Mouse (Mus musculus) embryonic facial prominence, embryonic 10.5 days (tissue): ENCODE measurements around the gene 4930467E23Rik. TPM values are rescaled to one million over a fixed set of nuclear protein-coding genes. Genes with fewer than 3 reads are reported as not detected.
"Not testable (repeated sequence)": the region's sequence is repeated elsewhere in the genome, so short reads cannot be mapped to it uniquely, and the experiment has no call there.

Experiments
- DNase-seq: peaks from one replicate; pipeline ENCODE4 v3.0.0-alpha.2; 2017; ENCODE audit warnings: low spot score
- H3K27ac ChIP-seq: fragments of 300-500 bp; sonication (generic); replicated peaks from 2 replicates; pipeline ENCODE4 v1.5.1; 2016; ENCODE audit warnings: mild to moderate bottlenecking
- H3K27me3 ChIP-seq: fragments of 300-500 bp; sonication (generic); replicated peaks from 2 replicates; pipeline ENCODE4 v1.6.1; 2016; ENCODE audit warnings: low read depth, mild to moderate bottlenecking; ENCODE audit not compliant: poor library complexity, severe bottlenecking
- H3K36me3 ChIP-seq: fragments of 300-500 bp; sonication (generic); replicated peaks from 2 replicates; pipeline ENCODE4 v1.6.1; 2016; ENCODE audit warnings: mild to moderate bottlenecking, moderate library complexity
- H3K4me1 ChIP-seq: fragments of 300-500 bp; sonication (generic); 2 replicates; pipeline ENCODE4 v1.6.1; 2016
- H3K4me3 ChIP-seq: fragments of 300-500 bp; sonication (generic); 2 replicates; pipeline ENCODE4 v1.5.1; 2016; ENCODE audit warnings: mild to moderate bottlenecking, moderate library complexity
- H3K9me3 ChIP-seq: fragments of 300-500 bp; sonication (generic); 2 replicates; pipeline ENCODE4 v1.6.1; 2016; ENCODE audit warnings: mild to moderate bottlenecking
- WGBS: fragments of 180-500 bp; shearing (Covaris S2); methylation state at CpG from one replicate; pipeline ENCODE4 v1.1.7; 2016; 5-methylcytosine and 5-hydroxymethylcytosine counted together
- polyA plus RNA-seq: library from polyadenylated mRNA; unstranded; fragments of >200 nt; fragmentation: Nextera tagmentation; extraction: Ambion mirVana; gene quantifications from 2 replicates; pipeline ENCODE4 v1.2.1, GENCODE M21; 2016

The 4930467E23Rik gene
- polyA plus RNA-seq, 1 experiment from 2014 or later, result not detected

GRCm38 (mm10) chr8:19714426-19714825, 14.9 kb upstream of the 4930467E23Rik start:
- not testable (repeated sequence) for H3K4me1 ChIP-seq, H3K36me3 ChIP-seq, H3K27me3 ChIP-seq, H3K27ac ChIP-seq, H3K4me3 ChIP-seq, DNase-seq
- peaks cover 10% of the 10 kb centered on the region for H3K9me3 ChIP-seq
- 83% methylated on average over 2 of the region's 2 CpGs for WGBS

- not testable (repeated sequence) for H3K27ac ChIP-seq, H3K36me3 ChIP-seq, H3K9me3 ChIP-seq, H3K4me3 ChIP-seq, H3K27me3 ChIP-seq, H3K4me1 ChIP-seq, DNase-seq
- 94% methylated on average over 3 of the region's 3 CpGs for WGBS
Observed at GRCm38 (mm10) chr8:19715266-19715665, 14.1 kb upstream of the 4930467E23Rik start.

- not testable (repeated sequence) for H3K27me3 ChIP-seq, H3K4me1 ChIP-seq, H3K27ac ChIP-seq, H3K4me3 ChIP-seq, H3K36me3 ChIP-seq, H3K9me3 ChIP-seq, DNase-seq
- WGBS, result 90% methylated on average over 3 of the region's 3 CpGs
Observed at GRCm38 (mm10) chr8:19717851-19718250, 11.5 kb upstream of the 4930467E23Rik start.

- H3K9me3 ChIP-seq, H3K27me3 ChIP-seq, H3K4me3 ChIP-seq, H3K4me1 ChIP-seq, DNase-seq, H3K36me3 ChIP-seq, H3K27ac ChIP-seq: not testable (repeated sequence)
- WGBS, result 79% methylated on average over 3 of the region's 3 CpGs
Observed at GRCm38 (mm10) chr8:19719513-19719912, 9.9 kb upstream of the 4930467E23Rik start.

GRCm38 (mm10) chr8:19724871-19725270, 4.5 kb upstream of the 4930467E23Rik start:
- not testable (repeated sequence) for H3K9me3 ChIP-seq, H3K27me3 ChIP-seq, H3K4me1 ChIP-seq, H3K36me3 ChIP-seq, H3K27ac ChIP-seq, H3K4me3 ChIP-seq, DNase-seq
- 60% methylated on average over 2 of the region's 2 CpGs for WGBS

GRCm38 (mm10) chr8:19751773-19752172, 22.4 kb downstream of the 4930467E23Rik start:
- H3K27me3 ChIP-seq, H3K9me3 ChIP-seq, H3K36me3 ChIP-seq, DNase-seq, H3K4me1 ChIP-seq, H3K27ac ChIP-seq, H3K4me3 ChIP-seq: not testable (repeated sequence)

GRCm38 (mm10) chr8:19754178-19754577, 24.8 kb downstream of the 4930467E23Rik start:
- H3K4me1 ChIP-seq, H3K27ac ChIP-seq, H3K36me3 ChIP-seq, H3K27me3 ChIP-seq, H3K9me3 ChIP-seq, DNase-seq, H3K4me3 ChIP-seq: not testable (repeated sequence)
- WGBS, result 64% methylated on average over 3 of the region's 3 CpGs

- H3K4me1 ChIP-seq, H3K4me3 ChIP-seq, H3K27me3 ChIP-seq, H3K9me3 ChIP-seq, DNase-seq, H3K36me3 ChIP-seq, H3K27ac ChIP-seq: not testable (repeated sequence)
- WGBS, result 80% methylated on average over 3 of the region's 3 CpGs
Observed at GRCm38 (mm10) chr8:19754961-19755360, 25.6 kb downstream of the 4930467E23Rik start.

- 87% methylated on average over 5 of the region's 5 CpGs for WGBS
- H3K27me3 ChIP-seq, H3K9me3 ChIP-seq, DNase-seq, H3K36me3 ChIP-seq, H3K4me1 ChIP-seq, H3K4me3 ChIP-seq, H3K27ac ChIP-seq: not testable (repeated sequence)
Observed at GRCm38 (mm10) chr8:19761660-19762059, 32.3 kb downstream of the 4930467E23Rik start.

GRCm38 (mm10) chr8:19762860-19763592, 33.6 kb downstream of the 4930467E23Rik start:
- not testable (repeated sequence) for H3K27ac ChIP-seq, H3K36me3 ChIP-seq, H3K27me3 ChIP-seq, DNase-seq, H3K9me3 ChIP-seq, H3K4me1 ChIP-seq, H3K4me3 ChIP-seq
- WGBS, result 74% methylated on average over 4 of the region's 4 CpGs

GRCm38 (mm10) chr8:19765531-19765930, 36.2 kb downstream of the 4930467E23Rik start:
- not testable (repeated sequence) for H3K27me3 ChIP-seq, H3K4me1 ChIP-seq, H3K4me3 ChIP-seq, H3K36me3 ChIP-seq, H3K9me3 ChIP-seq, H3K27ac ChIP-seq, DNase-seq

GRCm38 (mm10) chr8:19773461-19773860, 44.1 kb downstream of the 4930467E23Rik start:
- H3K36me3 ChIP-seq, H3K9me3 ChIP-seq, DNase-seq, H3K27me3 ChIP-seq, H3K4me1 ChIP-seq, H3K4me3 ChIP-seq, H3K27ac ChIP-seq: not testable (repeated sequence)
- 81% methylated on average over 4 of the region's 4 CpGs for WGBS

GRCm38 (mm10) chr8:19776311-19776710, 46.9 kb downstream of the 4930467E23Rik start:
- not testable (repeated sequence) for DNase-seq, H3K27me3 ChIP-seq, H3K27ac ChIP-seq, H3K36me3 ChIP-seq, H3K4me3 ChIP-seq, H3K4me1 ChIP-seq
- H3K9me3 ChIP-seq, result peaks cover 13% of the 10 kb centered on the region; the same call in 1 of the 2 replicates

- H3K9me3 ChIP-seq, result peaks cover 13% of the 10 kb centered on the region; the same call in 1 of the 2 replicates
- WGBS, result 49% methylated on average over 2 of the region's 2 CpGs
- not testable (repeated sequence) for DNase-seq, H3K36me3 ChIP-seq, H3K27ac ChIP-seq, H3K4me3 ChIP-seq, H3K4me1 ChIP-seq, H3K27me3 ChIP-seq
Observed at GRCm38 (mm10) chr8:19777500-19777899, 48.1 kb downstream of the 4930467E23Rik start.
